Mouse (Mus musculus): ENCODE data around the gene Cept1. TPM values are rescaled to one million over a fixed set of nuclear protein-coding genes. Genes with fewer than 3 reads are reported as not detected.

Gene Cept1
- 42.5 and 45.7 TPM in 2 replicates for polyA plus RNA-seq (2015; fragmentation: Nextera tagmentation; extraction: Ambion mirVana)

GRCm38 (mm10) chr3:106547171-106547923 is at the start of gene Cept1, which contains the start of gene Dram2:
TSS of gene Cept1 (minus strand) at chr3:106547802.
TSS of gene Dram2 (plus strand) at chr3:106547798.

GRCm38 (mm10) chr3:106482281-106483081 is 65.1 kb downstream of the Cept1 start, which contains the start of gene Dennd2d:
TSS of gene Dennd2d (plus strand) at chr3:106482405.

Other genes starting within 250 kb of the Cept1 start
- not detected in 2 replicates for gene Chil6, start 141.6 kb downstream of the Cept1 start, polyA plus RNA-seq (2015; fragmentation: Nextera tagmentation; extraction: Ambion mirVana)
- gene Dennd2d, start 65.4 kb downstream of the Cept1 start, polyA plus RNA-seq (2015; fragmentation: Nextera tagmentation; extraction: Ambion mirVana), result 3.2 and 5.3 TPM in 2 replicates
- 103 and 106 TPM in 2 replicates for gene Dram2, start within 50 bp of the Cept1 start, polyA plus RNA-seq (2015; fragmentation: Nextera tagmentation; extraction: Ambion mirVana)
- gene Lrif1, start 137.2 kb upstream of the Cept1 start, polyA plus RNA-seq (2015; fragmentation: Nextera tagmentation; extraction: Ambion mirVana), result 21.9 and 22.5 TPM in 2 replicates
- 25.0 and 38.6 TPM in 2 replicates for gene Cd53, start 242.3 kb upstream of the Cept1 start, polyA plus RNA-seq (2015; fragmentation: Nextera tagmentation; extraction: Ambion mirVana)